Mouse (Mus musculus) ES-E14 (cell line): ENCODE data around the gene Chat. TPM values are rescaled to one million over a fixed set of nuclear protein-coding genes. Genes with fewer than 3 reads are reported as not detected.

Experiments
- DNase-seq: peaks from one replicate; pipeline ENCODE4 v3.0.0-alpha.2; 2013; ENCODE audit warnings: low read depth, low spot score
- H3K27ac ChIP-seq: 2 replicates; pipeline ENCODE4 v1.5.1; 2012; ENCODE audit warnings: low read depth, mild to moderate bottlenecking, low read length, moderate library complexity, mixed read lengths; ENCODE audit not compliant: poor library complexity, insufficient read depth, severe bottlenecking
- H3K36me3 ChIP-seq: 2 replicates; pipeline ENCODE4 v1.6.1; 2012; ENCODE audit warnings: mild to moderate bottlenecking, low read length, moderate library complexity, mixed read lengths; ENCODE audit not compliant: control insufficient read depth, poor library complexity, insufficient read depth, severe bottlenecking
- H3K4me1 ChIP-seq, 2 experiments: fragments of 150-350 bp in 1 of 2; sonication (generic) in 1 of 2; 2 replicates each; pipeline ENCODE4 v1.6.1; 2012; ENCODE audit warnings: low read length in 2 of 2, mild to moderate bottlenecking in 1 of 2, mixed read lengths in 1 of 2; ENCODE audit not compliant: control insufficient read depth in 2 of 2, insufficient read depth in 2 of 2, poor library complexity in 1 of 2
- H3K4me3 ChIP-seq, 2 experiments: fragments of 150-350 bp in 1 of 2; sonication (generic) in 1 of 2; 2 replicates each; pipeline ENCODE4 v1.5.1; 2012; ENCODE audit warnings: low read length in 2 of 2, low read depth in 1 of 2, mild to moderate bottlenecking in 1 of 2, mixed read lengths in 1 of 2; ENCODE audit not compliant: insufficient read depth in 1 of 2, poor library complexity in 1 of 2, severe bottlenecking in 1 of 2
- H3K9ac ChIP-seq: 2 replicates; pipeline ENCODE4 v1.6.1; 2012; ENCODE audit warnings: low read depth, mild to moderate bottlenecking, low read length, mixed read lengths; ENCODE audit not compliant: poor library complexity, insufficient read depth, severe bottlenecking
- H3K9me3 ChIP-seq: fragments of 150-350 bp; sonication (generic); 2 replicates; pipeline ENCODE4 v1.6.1; 2012; ENCODE audit warnings: low read depth, mild to moderate bottlenecking, low read length; ENCODE audit not compliant: control insufficient read depth, insufficient read depth
- CHD2 ChIP-seq: IDR thresholded peaks from 2 replicates; pipeline ENCODE4 v1.6.1; 2014; ENCODE audit warnings: mild to moderate bottlenecking, low read depth, low read length, inconsistent platforms
- HCFC1 ChIP-seq: IDR thresholded peaks from 2 replicates; pipeline ENCODE4 v1.6.1; 2012; ENCODE audit warnings: low read length, inconsistent platforms, borderline replicate concordance; ENCODE audit not compliant: insufficient read depth
- MAFK ChIP-seq: IDR thresholded peaks from 2 replicates; pipeline ENCODE4 v1.6.1; 2014; ENCODE audit warnings: mild to moderate bottlenecking, low read depth, low read length, inconsistent platforms; ENCODE audit not compliant: insufficient read depth
- ZC3H11A ChIP-seq: IDR thresholded peaks from 2 replicates; pipeline ENCODE4 v1.6.1; 2012; ENCODE audit warnings: low read depth, mild to moderate bottlenecking, inconsistent platforms, low read length, borderline replicate concordance
- ZNF384 ChIP-seq: IDR thresholded peaks from 2 replicates; pipeline ENCODE4 v1.6.1; 2012; ENCODE audit warnings: low read depth, low read length, inconsistent platforms
- in situ Hi-C, 2 experiments: fragments of 600-800 bp; cut with MboI; formaldehyde crosslinking; loops; one replicate each; pipeline ENCODE4 v1.15.1; 2025; ENCODE audit warnings: low sequenced_read_pairs in 2 of 2, inconsistent platforms in 1 of 2; ENCODE audit not compliant: unreplicated experiment in 2 of 2
- total RNA-seq: library from RNA; depleted of rRNA; stranded (reverse); fragments of 300-350 nt; gene quantifications from 2 replicates; pipeline ENCODE4 v1.2.3, GENCODE M21; 2012

The Chat gene
- total RNA-seq, 1 experiment = 0.09 TPM

GRCm38 (mm10) chr14:32508105-32508835, 42.5 kb upstream of the Chat start:
- no peak overlapping the region for H3K9ac ChIP-seq
- H3K36me3 ChIP-seq = no peaks in the 10 kb centered on the region
- in situ Hi-C loops = no loop called here
- H3K9me3 ChIP-seq = no peaks in the 10 kb centered on the region
- no peak overlapping the region for H3K4me3 ChIP-seq
- no peak for TF ChIP-seq HCFC1
- TF ChIP-seq ZC3H11A = no peak
- no peak for TF ChIP-seq CHD2
- TF ChIP-seq MAFK = no peak
- no peak for TF ChIP-seq ZNF384
- no peak overlapping the region for H3K27ac ChIP-seq
- DNase-seq = no peak
- H3K4me1 ChIP-seq = peaks cover 0 to 2% of the 10 kb centered on the region in 2 experiments; a peak in 1 of 4 replicates

- H3K9ac ChIP-seq = no peak overlapping the region
- TF ChIP-seq CHD2 (no peak), HCFC1 (no peak), MAFK (no peak), ZC3H11A (no peak), ZNF384 (no peak)
- no peak overlapping the region for H3K4me3 ChIP-seq
- in situ Hi-C loops = no loop called here
- DNase-seq = no peak
- H3K27ac ChIP-seq = no peak overlapping the region
- H3K4me1 ChIP-seq = no peaks in the 10 kb centered on the region
- H3K36me3 ChIP-seq = no peaks in the 10 kb centered on the region
- H3K9me3 ChIP-seq = no peaks in the 10 kb centered on the region
These were observed 41.4 kb upstream of the Chat start for GRCm38 (mm10) chr14:32507216-32507615.

- Histone ChIP-seq H3K9me3 (no peaks in the 10 kb centered on the region), H3K9ac (no peak overlapping the region), H3K4me1 (no peaks in the 10 kb centered on the region), H3K36me3 (no peaks in the 10 kb centered on the region), H3K27ac (no peak overlapping the region), H3K4me3 (no peak overlapping the region)
- DNase-seq = no peak
- TF ChIP-seq ZNF384 = no peak
- in situ Hi-C loops = no loop called here
These were observed 40.5 kb upstream of the Chat start for GRCm38 (mm10) chr14:32506329-32506728.

- Histone ChIP-seq H3K4me3 (no peak overlapping the region), H3K9ac (no peak overlapping the region), H3K36me3 (no peaks in the 10 kb centered on the region), H3K27ac (no peak overlapping the region), H3K4me1 (no peaks in the 10 kb centered on the region), H3K9me3 (no peaks in the 10 kb centered on the region)
- in situ Hi-C loops = no loop called here
- no peak for TF ChIP-seq HCFC1
- TF ChIP-seq MAFK = no peak
- no peak for TF ChIP-seq ZNF384
- TF ChIP-seq CHD2 = no peak
- TF ChIP-seq ZC3H11A = no peak
- DNase-seq = no peak
These were observed 38.1 kb upstream of the Chat start for GRCm38 (mm10) chr14:32503897-32504296.
